Mouse (Mus musculus): ENCODE results near the gene Nit1. TPM values are rescaled to one million over a fixed set of nuclear protein-coding genes. Genes with fewer than 3 reads are reported as not detected.

Gene Nit1
- total and polyA plus RNA-seq, 3 experiments, result 17.9 to 26.3 TPM; not detected in 1

- Histone ChIP-seq H3K9me3 (replicated peaks; ENCODE audit: insufficient read depth, low read length) (no peaks in the 10 kb centered on the region), H3K36me3 (ENCODE audit: control insufficient read depth in 1 of 2, insufficient read depth in 2 of 2, low read length in 2 of 2) (peaks cover 2 to 10% of the 10 kb centered on the region in 2 experiments; a peak in 2 of 4 replicates), H3K9ac (ENCODE audit: control insufficient read depth, low read depth, low read length, poor library complexity, severe bottlenecking) (no peak overlapping the region), H3K27me3 (ENCODE audit: control insufficient read depth in 1 of 2, insufficient read depth in 2 of 2, low read length in 2 of 2) (no peaks in the 10 kb centered on the region), H3K4me3 (ENCODE audit: control insufficient read depth in 1 of 2, insufficient read depth in 1 of 2, low read depth in 2 of 2, low read length in 2 of 2) (no peak overlapping the region), H3K79me2 (ENCODE audit: control insufficient read depth, insufficient read depth, low read length, poor library complexity) (peaks cover 5% of the 10 kb centered on the region), H3K4me1 (ENCODE audit: control insufficient read depth in 1 of 2, insufficient read depth in 2 of 2, low read length in 2 of 2) (0 out of 4 replicates have a peak, but pooled peaks cover 0 to 2% of the 10 kb centered on the region in 2 experiments), H3K27ac (ENCODE audit: control insufficient read depth, low read depth, low read length) (no peak overlapping the region)
- DNase-seq (ENCODE audit: low read depth, low spot score), result peak; percentile 63
- TF ChIP-seq MYB (IDR thresholded peaks at IDR 0.05; ENCODE audit: low read depth, low read length), result no peak
- no peak for TF ChIP-seq TAL1 (IDR thresholded peaks at IDR 0.05; ENCODE audit: low read length)
- peak; percentile 49 for TF ChIP-seq ZC3H11A (IDR thresholded peaks at IDR 0.05; ENCODE audit: low read depth, low read length)
- no peak for TF ChIP-seq GATA1 (IDR thresholded peaks at IDR 0.05; ENCODE audit: low read depth, low read length)
- peak; percentile 50; the same call in 1 of the 2 replicates for TF ChIP-seq ZNF384 (IDR thresholded peaks at IDR 0.05; ENCODE audit: low read depth, low read length)
- peak; percentile 79 for TF ChIP-seq MYC (IDR thresholded peaks at IDR 0.05; ENCODE audit: low read depth, low read length)
- TF ChIP-seq RAD21 (IDR thresholded peaks at IDR 0.05; ENCODE audit: low read depth, low read length), result peak; percentile 33
- TF ChIP-seq POLR2AphosphoS2 (IDR thresholded peaks at IDR 0.05; ENCODE audit: low read length), result no peak
- TF ChIP-seq POLR2A (IDR thresholded peaks at IDR 0.05; ENCODE audit: control insufficient read depth in 1 of 2, insufficient read depth in 1 of 2, low read depth in 1 of 2, low read length in 2 of 2, poor library complexity in 1 of 2), result no peak
- TF ChIP-seq CHD2 (IDR thresholded peaks at IDR 0.05; ENCODE audit: low read length), result no peak
- TF ChIP-seq BHLHE40 (IDR thresholded peaks at IDR 0.05; ENCODE audit: borderline replicate concordance, low read depth, low read length), result no peak
- TF ChIP-seq CHD1 (IDR thresholded peaks at IDR 0.05; ENCODE audit: low read depth, low read length), result no peak
- TF ChIP-seq CTCF (IDR thresholded peaks at IDR 0.05 in 2 of 3, conservative IDR thresholded peaks at IDR 0.05 in 1 of 3; ENCODE audit: control insufficient read depth in 1 of 3, insufficient read depth in 1 of 3, low read depth in 2 of 3, low read length in 3 of 3, poor library complexity in 1 of 3, severe bottlenecking in 1 of 3), result peak; percentile 41 to 89 (median 47)
- 0 out of 2 replicates have a peak, but pooled peaks have one; percentile 19 for TF ChIP-seq ELF1 (IDR thresholded peaks at IDR 0.05; ENCODE audit: low read depth, low read length)
- TF ChIP-seq POLR2AphosphoS5 (IDR thresholded peaks at IDR 0.05; ENCODE audit: borderline replicate concordance, low read depth, low read length), result no peak
- TF ChIP-seq USF1 (IDR thresholded peaks at IDR 0.05; ENCODE audit: low read depth, low read length), result 0 out of 2 replicates have a peak, but pooled peaks have one; percentile 17
- TF ChIP-seq JUND (IDR thresholded peaks at IDR 0.05; ENCODE audit: low read depth, low read length), result no peak
- peak; percentile 36; the same call in 1 of the 2 replicates for TF ChIP-seq HCFC1 (IDR thresholded peaks at IDR 0.05; ENCODE audit: low read depth, low read length)
- peak; percentile 76 for TF ChIP-seq SMC3 (IDR thresholded peaks at IDR 0.05; ENCODE audit: low read depth, low read length)
- no peak for TF ChIP-seq MAFK (IDR thresholded peaks at IDR 0.05; ENCODE audit: borderline replicate concordance, low read depth, low read length)
Measured at GRCm38 (mm10) chr1:171358421-171358820, 13.0 kb upstream of the Nit1 start.

GRCm38 (mm10) chr1:171356814-171357213, 11.4 kb upstream of the Nit1 start:
- H3K27ac ChIP-seq (ENCODE audit: control insufficient read depth, low read depth, low read length), result no peak overlapping the region
- H3K9me3 ChIP-seq (replicated peaks; ENCODE audit: insufficient read depth, low read length), result no peaks in the 10 kb centered on the region
- no peaks in the 10 kb centered on the region for H3K27me3 ChIP-seq (ENCODE audit: control insufficient read depth in 1 of 2, insufficient read depth in 2 of 2, low read length in 2 of 2)
- H3K9ac ChIP-seq (ENCODE audit: control insufficient read depth, low read depth, low read length, poor library complexity, severe bottlenecking), result no peak overlapping the region
- 0 out of 4 replicates have a peak, but pooled peaks cover 0 to 2% of the 10 kb centered on the region in 2 experiments for H3K4me1 ChIP-seq (ENCODE audit: control insufficient read depth in 1 of 2, insufficient read depth in 2 of 2, low read length in 2 of 2)
- H3K79me2 ChIP-seq (ENCODE audit: control insufficient read depth, insufficient read depth, low read length, poor library complexity), result peaks cover 17% of the 10 kb centered on the region
- H3K4me3 ChIP-seq (ENCODE audit: control insufficient read depth in 1 of 2, insufficient read depth in 1 of 2, low read depth in 2 of 2, low read length in 2 of 2), result no peak overlapping the region
- TF ChIP-seq MAFK (IDR thresholded peaks at IDR 0.05; ENCODE audit: borderline replicate concordance, low read depth, low read length), result no peak
- TF ChIP-seq TBP (IDR thresholded peaks at IDR 0.05; ENCODE audit: low read depth, low read length), result no peak
- TF ChIP-seq MAZ (IDR thresholded peaks at IDR 0.05; ENCODE audit: low read depth, low read length), result no peak
- no peak for TF ChIP-seq GABPA (IDR thresholded peaks at IDR 0.05; ENCODE audit: low read depth, low read length)
- no peak for TF ChIP-seq RCOR1 (IDR thresholded peaks at IDR 0.05; ENCODE audit: low read depth, low read length)
- TF ChIP-seq KAT2A (conservative IDR thresholded peaks at IDR 0.05; ENCODE audit: low read depth, low read length), result no peak
- no peak for TF ChIP-seq UBTF (IDR thresholded peaks at IDR 0.05; ENCODE audit: borderline replicate concordance, insufficient read depth, low read depth, low read length)
- no peak for TF ChIP-seq MEF2A (IDR thresholded peaks at IDR 0.05; ENCODE audit: extremely low read depth, insufficient replicate concordance, low read depth, low read length, poor library complexity, severe bottlenecking)
- no peak for TF ChIP-seq EP300 (IDR thresholded peaks at IDR 0.05; ENCODE audit: low read depth in 1 of 2, low read length in 2 of 2)
- no peak for TF ChIP-seq ETS1 (IDR thresholded peaks at IDR 0.05; ENCODE audit: low read depth, low read length)
- TF ChIP-seq E2F4 (IDR thresholded peaks at IDR 0.05; ENCODE audit: borderline replicate concordance, low read depth, low read length), result no peak
- no peak for TF ChIP-seq ELF1 (IDR thresholded peaks at IDR 0.05; ENCODE audit: low read depth, low read length)
- no peak for TF ChIP-seq HCFC1 (IDR thresholded peaks at IDR 0.05; ENCODE audit: low read depth, low read length)
- TF ChIP-seq BHLHE40 (IDR thresholded peaks at IDR 0.05; ENCODE audit: borderline replicate concordance, low read depth, low read length), result no peak
- DNase-seq (ENCODE audit: low read depth, low spot score), result no peak
- H3K36me3 ChIP-seq (ENCODE audit: control insufficient read depth in 1 of 2, insufficient read depth in 2 of 2, low read length in 2 of 2), result peaks cover 2 to 10% of the 10 kb centered on the region in 2 experiments; a peak in 2 of 4 replicates
